Mouse (Mus musculus) limb, embryonic 15.5 days (tissue): ENCODE data around the gene Fam98a. TPM values are rescaled to one million over a fixed set of nuclear protein-coding genes. Genes with fewer than 3 reads are reported as not detected.

Experiments
- ATAC-seq: fragments of 200-750 bp; cut with Nextera tagmentation; 2 replicates; pipeline ENCODE4 v1.8.0; 2017; ENCODE audit warnings: low read depth, moderate TSS enrichment; ENCODE audit not compliant: insufficient number of reproducible peaks, low FRiP score, low TSS enrichment
- H3K27ac ChIP-seq: fragments of 300-500 bp; sonication (generic); 2 replicates; pipeline ENCODE4 v1.5.1; 2015; ENCODE audit warnings: moderate library complexity, mild to moderate bottlenecking, inconsistent platforms
- H3K27me3 ChIP-seq: fragments of 300-500 bp; sonication (generic); 2 replicates; pipeline ENCODE4 v1.6.1; 2015; ENCODE audit warnings: inconsistent platforms
- H3K36me3 ChIP-seq: fragments of 300-500 bp; sonication (generic); 2 replicates; pipeline ENCODE4 v1.6.1; 2015; ENCODE audit warnings: inconsistent platforms
- H3K4me1 ChIP-seq: fragments of 300-500 bp; sonication (generic); 2 replicates; pipeline ENCODE4 v1.6.1; 2015; ENCODE audit warnings: inconsistent platforms
- H3K4me2 ChIP-seq: fragments of 300-500 bp; sonication (generic); 2 replicates; pipeline ENCODE4 v1.6.1; 2015; ENCODE audit warnings: mild to moderate bottlenecking, inconsistent platforms
- H3K4me3 ChIP-seq: fragments of 300-500 bp; sonication (generic); 2 replicates; pipeline ENCODE4 v1.5.1; 2015; ENCODE audit warnings: mild to moderate bottlenecking, inconsistent platforms
- H3K9ac ChIP-seq: fragments of 300-500 bp; sonication (generic); 2 replicates; pipeline ENCODE4 v1.6.1; 2015; ENCODE audit warnings: inconsistent platforms
- H3K9me3 ChIP-seq: fragments of 300-500 bp; sonication (generic); 2 replicates; pipeline ENCODE4 v1.6.1; 2016; ENCODE audit warnings: inconsistent platforms
- WGBS: fragments of 180-500 bp; shearing (Covaris S2); methylation state at CpG from one replicate; pipeline ENCODE4 v1.1.7; 2015; 5-methylcytosine and 5-hydroxymethylcytosine counted together
- polyA plus RNA-seq: library from polyadenylated mRNA; unstranded; fragments of >200 nt; fragmentation: Nextera tagmentation; extraction: Ambion mirVana; gene quantifications from 2 replicates; pipeline ENCODE4 v1.2.1, GENCODE M21; 2015

The Fam98a gene
- polyA plus RNA-seq, 1 experiment from 2014 or later: 33.3 TPM

- Histone ChIP-seq H3K4me3 (no peak overlapping the region), H3K9me3 (no peaks in the 10 kb centered on the region), H3K9ac (no peak overlapping the region), H3K36me3 (peaks cover 21% of the 10 kb centered on the region), H3K27ac (no peak overlapping the region), H3K4me1 (no peaks in the 10 kb centered on the region), H3K27me3 (no peaks in the 10 kb centered on the region), H3K4me2 (no peak overlapping the region)
- WGBS: 82% methylated on average over 7 of the region's 7 CpGs
- no peak for ATAC-seq
These were observed 14.7 kb downstream of the Fam98a start for GRCm38 (mm10) chr17:75537050-75537445.

- Histone ChIP-seq H3K4me3 (no peak overlapping the region), H3K9ac (no peak overlapping the region), H3K9me3 (no peaks in the 10 kb centered on the region), H3K36me3 (peaks cover 16% of the 10 kb centered on the region), H3K4me1 (no peaks in the 10 kb centered on the region), H3K27me3 (no peaks in the 10 kb centered on the region), H3K27ac (no peak overlapping the region), H3K4me2 (no peak overlapping the region)
- 36% methylated on average over 6 of the region's 6 CpGs for WGBS
- no peak for ATAC-seq
These were observed 15.2 kb downstream of the Fam98a start for GRCm38 (mm10) chr17:75536396-75537049.

- no peak for ATAC-seq
- H3K27me3 ChIP-seq: no peaks in the 10 kb centered on the region
- no peak overlapping the region for H3K4me3 ChIP-seq
- H3K27ac ChIP-seq: no peak overlapping the region
- peaks cover 15% of the 10 kb centered on the region for H3K36me3 ChIP-seq
- H3K9me3 ChIP-seq: no peaks in the 10 kb centered on the region
- WGBS: 91% methylated on average over 4 of the region's 4 CpGs
- H3K9ac ChIP-seq: no peak overlapping the region
- H3K4me1 ChIP-seq: no peaks in the 10 kb centered on the region
- H3K4me2 ChIP-seq: no peak overlapping the region
These were observed 16.1 kb downstream of the Fam98a start for GRCm38 (mm10) chr17:75535612-75536011.

- Histone ChIP-seq H3K4me2 (no peak overlapping the region), H3K27me3 (no peaks in the 10 kb centered on the region), H3K27ac (no peak overlapping the region), H3K9ac (no peak overlapping the region), H3K36me3 (peaks cover 16% of the 10 kb centered on the region), H3K9me3 (no peaks in the 10 kb centered on the region), H3K4me1 (no peaks in the 10 kb centered on the region), H3K4me3 (no peak overlapping the region)
- ATAC-seq: no peak
- 68% methylated on average over 12 of the region's 12 CpGs for WGBS
These were observed 17.3 kb downstream of the Fam98a start for GRCm38 (mm10) chr17:75534314-75535020.

GRCm38 (mm10) chr17:75532469-75532986 is 19.2 kb downstream of the Fam98a start:
- H3K36me3 ChIP-seq: peaks cover 7% of the 10 kb centered on the region; the same call in 1 of the 2 replicates
- H3K4me1 ChIP-seq: no peaks in the 10 kb centered on the region
- 66% methylated on average over 6 of the region's 6 CpGs for WGBS
- no peak overlapping the region for H3K4me2 ChIP-seq
- H3K4me3 ChIP-seq: no peak overlapping the region
- H3K27ac ChIP-seq: no peak overlapping the region
- H3K27me3 ChIP-seq: no peaks in the 10 kb centered on the region
- no peak for ATAC-seq
- no peak overlapping the region for H3K9ac ChIP-seq
- H3K9me3 ChIP-seq: no peaks in the 10 kb centered on the region

- Histone ChIP-seq H3K27me3 (no peaks in the 10 kb centered on the region), H3K4me1 (no peaks in the 10 kb centered on the region), H3K9ac (no peak overlapping the region), H3K27ac (no peak overlapping the region), H3K36me3 (peaks cover 7% of the 10 kb centered on the region; the same call in 1 of the 2 replicates), H3K4me3 (no peak overlapping the region), H3K9me3 (no peaks in the 10 kb centered on the region), H3K4me2 (no peak overlapping the region)
- 93% methylated on average over 14 of the region's 14 CpGs for WGBS
- ATAC-seq: no peak
These were observed 22.4 kb downstream of the Fam98a start for GRCm38 (mm10) chr17:75529222-75529935.

GRCm38 (mm10) chr17:75526411-75526810 is 25.3 kb downstream of the Fam98a start:
- no peak overlapping the region for H3K27ac ChIP-seq
- no peak overlapping the region for H3K4me2 ChIP-seq
- H3K36me3 ChIP-seq: peaks cover 7% of the 10 kb centered on the region; the same call in 1 of the 2 replicates
- H3K9me3 ChIP-seq: no peaks in the 10 kb centered on the region
- ATAC-seq: no peak
- H3K4me3 ChIP-seq: no peak overlapping the region
- 79% methylated on average over 1 of the region's 1 CpGs for WGBS
- H3K9ac ChIP-seq: no peak overlapping the region
- H3K4me1 ChIP-seq: peaks cover 5% of the 10 kb centered on the region
- H3K27me3 ChIP-seq: no peaks in the 10 kb centered on the region

- Histone ChIP-seq H3K9ac (no peak overlapping the region), H3K27ac (no peak overlapping the region), H3K4me3 (no peak overlapping the region), H3K4me1 (peaks cover 9% of the 10 kb centered on the region), H3K36me3 (no peaks in the 10 kb centered on the region), H3K4me2 (no peak overlapping the region), H3K27me3 (no peaks in the 10 kb centered on the region), H3K9me3 (no peaks in the 10 kb centered on the region)
- WGBS: 55% methylated on average over 3 of the region's 3 CpGs
- ATAC-seq: no peak
These were observed 27.9 kb downstream of the Fam98a start for GRCm38 (mm10) chr17:75523812-75524211.

- no peaks in the 10 kb centered on the region for H3K36me3 ChIP-seq
- no peaks in the 10 kb centered on the region for H3K27me3 ChIP-seq
- no peak overlapping the region for H3K9ac ChIP-seq
- no peak for ATAC-seq
- no peak overlapping the region for H3K4me3 ChIP-seq
- 17% methylated on average over 9 of the region's 9 CpGs for WGBS
- no peak overlapping the region for H3K4me2 ChIP-seq
- H3K4me1 ChIP-seq: peaks cover 13% of the 10 kb centered on the region
- H3K9me3 ChIP-seq: no peaks in the 10 kb centered on the region
- no peak overlapping the region for H3K27ac ChIP-seq
These were observed 29.2 kb downstream of the Fam98a start for GRCm38 (mm10) chr17:75522347-75523065.

- Histone ChIP-seq H3K27ac (no peak overlapping the region), H3K9ac (no peak overlapping the region), H3K4me1 (peaks cover 13% of the 10 kb centered on the region), H3K27me3 (no peaks in the 10 kb centered on the region), H3K9me3 (no peaks in the 10 kb centered on the region), H3K4me3 (no peak overlapping the region), H3K36me3 (no peaks in the 10 kb centered on the region), H3K4me2 (no peak overlapping the region)
- 32% methylated on average over 6 of the region's 6 CpGs for WGBS
- ATAC-seq: no peak
These were observed 30.4 kb downstream of the Fam98a start for GRCm38 (mm10) chr17:75521236-75521842.

GRCm38 (mm10) chr17:75519239-75519900 is 32.4 kb downstream of the Fam98a start:
- 45% methylated on average over 8 of the region's 8 CpGs for WGBS
- Histone ChIP-seq H3K4me1 (peaks cover 13% of the 10 kb centered on the region), H3K9ac (no peak overlapping the region), H3K27me3 (no peaks in the 10 kb centered on the region), H3K27ac (peak overlapping the region; percentile 3; the same call in 1 of the 2 replicates), H3K36me3 (no peaks in the 10 kb centered on the region), H3K9me3 (no peaks in the 10 kb centered on the region), H3K4me2 (no peak overlapping the region), H3K4me3 (no peak overlapping the region)
- no peak for ATAC-seq
